Mouse (Mus musculus): ENCODE measurements around the gene Trabd. TPM values are rescaled to one million over a fixed set of nuclear protein-coding genes. Genes with fewer than 3 reads are reported as not detected.
A peak's percentile ranks its signal among the peaks of the same experiment; 100 is the strongest.

Gene Trabd
- polyA plus RNA-seq, 1 experiment from 2014 or later = 39.5 TPM

GRCm38 (mm10) chr15:89106073-89106472 lies 31.1 kb downstream of the Trabd start:
- Histone ChIP-seq H3K4me3 (ENCODE audit: low read depth, low read length) (no peak overlapping the region), H3K9ac (ENCODE audit: low read depth, low read length) (no peak overlapping the region), H3K36me3 (ENCODE audit: control insufficient read depth, insufficient read depth, low read length) (peaks cover 19% of the 10 kb centered on the region), H3K27ac (ENCODE audit: low read depth, low read length) (no peak overlapping the region), H3K4me1 (replicated peaks; ENCODE audit: control insufficient read depth, insufficient read depth, low read length) (no peaks in the 10 kb centered on the region), H3K9me3 (ENCODE audit: control insufficient read depth, low read length) (no peaks in the 10 kb centered on the region), H3K4me2 (replicated peaks; ENCODE audit: low read depth, low read length) (no peak overlapping the region), H3K27me3 (ENCODE audit: control insufficient read depth, insufficient read depth, low read length) (no peaks in the 10 kb centered on the region)
- DNase-seq (ENCODE audit: low spot score) (no peak), ATAC-seq (ENCODE audit: low FRiP score) (no peak)
- WGBS = 89% methylated on average over 13 of the region's 13 CpGs

GRCm38 (mm10) chr15:89106976-89107375 lies 32.1 kb downstream of the Trabd start:
- Histone ChIP-seq H3K4me3 (ENCODE audit: low read depth, low read length) (no peak overlapping the region), H3K4me1 (replicated peaks; ENCODE audit: control insufficient read depth, insufficient read depth, low read length) (no peaks in the 10 kb centered on the region), H3K27ac (ENCODE audit: low read depth, low read length) (no peak overlapping the region), H3K9ac (ENCODE audit: low read depth, low read length) (no peak overlapping the region), H3K4me2 (replicated peaks; ENCODE audit: low read depth, low read length) (no peak overlapping the region), H3K27me3 (ENCODE audit: control insufficient read depth, insufficient read depth, low read length) (no peaks in the 10 kb centered on the region), H3K36me3 (ENCODE audit: control insufficient read depth, insufficient read depth, low read length) (peaks cover 15% of the 10 kb centered on the region), H3K9me3 (ENCODE audit: control insufficient read depth, low read length) (no peaks in the 10 kb centered on the region)
- WGBS = 92% methylated on average over 1 of the region's 1 CpGs
- DNase-seq (ENCODE audit: low spot score) = no peak
- ATAC-seq (ENCODE audit: low FRiP score) = no peak

- no peak overlapping the region for H3K4me3 ChIP-seq (ENCODE audit: low read depth, low read length)
- H3K27ac ChIP-seq (ENCODE audit: low read depth, low read length) = no peak overlapping the region
- DNase-seq (ENCODE audit: low spot score) (no peak), ATAC-seq (ENCODE audit: low FRiP score) (no peak)
- H3K36me3 ChIP-seq (ENCODE audit: control insufficient read depth, insufficient read depth, low read length) = peaks cover 9% of the 10 kb centered on the region
- H3K4me2 ChIP-seq (replicated peaks; ENCODE audit: low read depth, low read length) = no peak overlapping the region
- WGBS = 91% methylated on average over 9 of the region's 9 CpGs
- H3K27me3 ChIP-seq (ENCODE audit: control insufficient read depth, insufficient read depth, low read length) = no peaks in the 10 kb centered on the region
- H3K9ac ChIP-seq (ENCODE audit: low read depth, low read length) = no peak overlapping the region
- H3K4me1 ChIP-seq (replicated peaks; ENCODE audit: control insufficient read depth, insufficient read depth, low read length) = no peaks in the 10 kb centered on the region
- no peaks in the 10 kb centered on the region for H3K9me3 ChIP-seq (ENCODE audit: control insufficient read depth, low read length)
Observed at GRCm38 (mm10) chr15:89110147-89110546, 35.2 kb downstream of the Trabd start.

GRCm38 (mm10) chr15:89118007-89118406 lies 43.1 kb downstream of the Trabd start:
- Histone ChIP-seq H3K9ac (ENCODE audit: low read depth, low read length) (no peak overlapping the region), H3K4me1 (replicated peaks; ENCODE audit: control insufficient read depth, insufficient read depth, low read length) (peaks cover 7% of the 10 kb centered on the region), H3K27ac (ENCODE audit: low read depth, low read length) (no peak overlapping the region), H3K4me2 (replicated peaks; ENCODE audit: low read depth, low read length) (no peak overlapping the region), H3K27me3 (ENCODE audit: control insufficient read depth, insufficient read depth, low read length) (no peaks in the 10 kb centered on the region), H3K36me3 (ENCODE audit: control insufficient read depth, insufficient read depth, low read length) (peaks cover 6% of the 10 kb centered on the region; the same call in 1 of the 2 replicates), H3K9me3 (ENCODE audit: control insufficient read depth, low read length) (no peaks in the 10 kb centered on the region), H3K4me3 (ENCODE audit: low read depth, low read length) (no peak overlapping the region)
- DNase-seq (ENCODE audit: low spot score) (no peak), ATAC-seq (ENCODE audit: low FRiP score) (no peak)

GRCm38 (mm10) chr15:89122649-89123366 lies 47.9 kb downstream of the Trabd start, which contains the start of gene Tubgcp6:
Gene Tubgcp6 (minus strand): TSS chr15:89123112.
- DNase-seq (ENCODE audit: low spot score) = peak; percentile 99
- Histone ChIP-seq H3K4me2 (replicated peaks; ENCODE audit: low read depth, low read length) (peak within 1 kb of the TSS; percentile 80), H3K27ac (ENCODE audit: low read depth, low read length) (peak within 1 kb of the TSS; percentile 76), H3K27me3 (ENCODE audit: control insufficient read depth, insufficient read depth, low read length) (no peaks in the 10 kb centered on the region), H3K9ac (ENCODE audit: low read depth, low read length) (peak within 1 kb of the TSS; percentile 82), H3K9me3 (ENCODE audit: control insufficient read depth, low read length) (no peaks in the 10 kb centered on the region), H3K4me3 (ENCODE audit: low read depth, low read length) (peak within 1 kb of the TSS; percentile 92), H3K4me1 (replicated peaks; ENCODE audit: control insufficient read depth, insufficient read depth, low read length) (peaks cover 14% of the 10 kb centered on the region), H3K36me3 (ENCODE audit: control insufficient read depth, insufficient read depth, low read length) (no peaks in the 10 kb centered on the region)
- peak; percentile 84 for ATAC-seq (ENCODE audit: low FRiP score)
- WGBS = under 1% methylated on average over 47 of the region's 47 CpGs

- Histone ChIP-seq H3K27ac (ENCODE audit: low read depth, low read length) (peak overlapping the region; percentile 76), H3K4me3 (ENCODE audit: low read depth, low read length) (peak overlapping the region; percentile 92), H3K4me2 (replicated peaks; ENCODE audit: low read depth, low read length) (peak overlapping the region; percentile 80), H3K9me3 (ENCODE audit: control insufficient read depth, low read length) (no peaks in the 10 kb centered on the region), H3K36me3 (ENCODE audit: control insufficient read depth, insufficient read depth, low read length) (no peaks in the 10 kb centered on the region), H3K4me1 (replicated peaks; ENCODE audit: control insufficient read depth, insufficient read depth, low read length) (peaks cover 17% of the 10 kb centered on the region), H3K27me3 (ENCODE audit: control insufficient read depth, insufficient read depth, low read length) (no peaks in the 10 kb centered on the region), H3K9ac (ENCODE audit: low read depth, low read length) (peak overlapping the region; percentile 82)
- ATAC-seq (ENCODE audit: low FRiP score) (no peak), DNase-seq (ENCODE audit: low spot score) (peak; percentile 62)
- WGBS = 31% methylated on average over 11 of the region's 11 CpGs
Observed at GRCm38 (mm10) chr15:89123595-89123994, 48.7 kb downstream of the Trabd start.

- no peaks in the 10 kb centered on the region for H3K36me3 ChIP-seq (ENCODE audit: control insufficient read depth, insufficient read depth, low read length)
- no peak for ATAC-seq (ENCODE audit: low FRiP score)
- H3K27me3 ChIP-seq (ENCODE audit: control insufficient read depth, insufficient read depth, low read length) = no peaks in the 10 kb centered on the region
- no peaks in the 10 kb centered on the region for H3K9me3 ChIP-seq (ENCODE audit: control insufficient read depth, low read length)
- no peak overlapping the region for H3K4me2 ChIP-seq (replicated peaks; ENCODE audit: low read depth, low read length)
- H3K27ac ChIP-seq (ENCODE audit: low read depth, low read length) = no peak overlapping the region
- peaks cover 17% of the 10 kb centered on the region for H3K4me1 ChIP-seq (replicated peaks; ENCODE audit: control insufficient read depth, insufficient read depth, low read length)
- no peak overlapping the region for H3K4me3 ChIP-seq (ENCODE audit: low read depth, low read length)
- H3K9ac ChIP-seq (ENCODE audit: low read depth, low read length) = no peak overlapping the region
- WGBS = 93% methylated on average over 3 of the region's 3 CpGs
- no peak for DNase-seq (ENCODE audit: low spot score)
Observed at GRCm38 (mm10) chr15:89124312-89124711, 49.4 kb downstream of the Trabd start.

- Histone ChIP-seq H3K9me3 (ENCODE audit: control insufficient read depth, low read length) (no peaks in the 10 kb centered on the region), H3K27me3 (ENCODE audit: control insufficient read depth, insufficient read depth, low read length) (no peaks in the 10 kb centered on the region), H3K4me2 (replicated peaks; ENCODE audit: low read depth, low read length) (no peak overlapping the region), H3K4me1 (replicated peaks; ENCODE audit: control insufficient read depth, insufficient read depth, low read length) (peaks cover 17% of the 10 kb centered on the region), H3K36me3 (ENCODE audit: control insufficient read depth, insufficient read depth, low read length) (no peaks in the 10 kb centered on the region), H3K27ac (ENCODE audit: low read depth, low read length) (no peak overlapping the region), H3K4me3 (ENCODE audit: low read depth, low read length) (no peak overlapping the region), H3K9ac (ENCODE audit: low read depth, low read length) (no peak overlapping the region)
- 93% methylated on average over 9 of the region's 9 CpGs for WGBS
- no peak for ATAC-seq (ENCODE audit: low FRiP score)
- DNase-seq (ENCODE audit: low spot score) = no peak
Observed at GRCm38 (mm10) chr15:89125351-89125750, 50.4 kb downstream of the Trabd start.

- no peaks in the 10 kb centered on the region for H3K36me3 ChIP-seq (ENCODE audit: control insufficient read depth, insufficient read depth, low read length)
- DNase-seq (ENCODE audit: low spot score) (no peak), ATAC-seq (ENCODE audit: low FRiP score) (no peak)
- H3K4me1 ChIP-seq (replicated peaks; ENCODE audit: control insufficient read depth, insufficient read depth, low read length) = peaks cover 17% of the 10 kb centered on the region
- no peaks in the 10 kb centered on the region for H3K27me3 ChIP-seq (ENCODE audit: control insufficient read depth, insufficient read depth, low read length)
- no peak overlapping the region for H3K4me2 ChIP-seq (replicated peaks; ENCODE audit: low read depth, low read length)
- H3K9me3 ChIP-seq (ENCODE audit: control insufficient read depth, low read length) = no peaks in the 10 kb centered on the region
- 84% methylated on average over 8 of the region's 8 CpGs for WGBS
- no peak overlapping the region for H3K4me3 ChIP-seq (ENCODE audit: low read depth, low read length)
- no peak overlapping the region for H3K27ac ChIP-seq (ENCODE audit: low read depth, low read length)
- H3K9ac ChIP-seq (ENCODE audit: low read depth, low read length) = no peak overlapping the region
Observed at GRCm38 (mm10) chr15:89126622-89127021, 51.7 kb downstream of the Trabd start.
